Mouse (Mus musculus) spleen, postnatal 36 days (tissue): ENCODE results near the gene Thyn1.
A peak's percentile ranks its signal among the peaks of the same experiment; 100 is the strongest.

Source experiments
- DNase-seq, 2 experiments: peaks; one replicate each; pipeline ENCODE4 v3.0.0; 2022; ENCODE audit warnings: low spot score in 2 of 2, mixed read lengths in 1 of 2

Gene Thyn1

GRCm38 (mm10) chr9:27029828-27030762, 30.6 kb downstream of the Thyn1 start, which contains the start of the genes Vps26b and Ncapd3:
Gene Vps26b (minus strand): TSS chr9:27030065.
Gene Ncapd3 (plus strand): TSS chr9:27030175.
- DNase-seq, result peak; percentile 91 to 95

GRCm38 (mm10) chr9:27030763-27031100, 31.2 kb downstream of the Thyn1 start:
- DNase-seq, result no peak

DNA sequence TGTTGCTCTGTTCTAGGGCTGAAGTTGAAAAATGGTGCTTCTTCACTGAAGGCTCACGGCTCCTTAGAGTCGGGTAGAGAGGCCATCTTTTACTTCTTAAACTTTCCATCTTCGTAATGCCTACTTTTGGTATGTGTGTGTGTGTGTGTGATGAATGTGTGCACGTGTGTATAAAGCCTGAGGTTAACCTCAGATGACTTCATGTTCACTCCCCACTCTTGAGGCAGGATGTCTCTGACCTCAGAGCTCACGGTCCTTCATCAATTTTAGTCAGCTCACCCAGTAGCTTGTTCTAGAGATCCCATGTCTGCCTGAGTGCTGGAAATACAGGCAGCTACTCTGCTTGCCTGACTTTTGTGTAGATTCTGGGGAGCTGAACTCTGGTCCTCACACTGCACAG, 44.4 kb downstream of the Thyn1 start:
- no peak for DNase-seq

GRCm38 (mm10) chr9:27049492-27049891, 50.0 kb downstream of the Thyn1 start:
- DNase-seq, result no peak
